Mouse (Mus musculus) embryo, embryonic 11 days (tissue): ENCODE data around the gene Ptpre.
A peak's percentile ranks its signal among the peaks of the same experiment; 100 is the strongest.
"Not testable (repeated sequence)": the region's sequence is repeated elsewhere in the genome, so short reads cannot be mapped to it uniquely, and the experiment has no call there.

Experiments used
- DNase-seq: peaks from one replicate; pipeline ENCODE4 v3.0.0-alpha.2; 2015

Gene Ptpre

GRCm38 (mm10) chr7:135535908-135536307 lies 1.4 kb upstream of the Ptpre start:
- DNase-seq: no peak

GRCm38 (mm10) chr7:135537948-135538741 lies 864 bp downstream of the Ptpre start:
- DNase-seq: peak; percentile 38

GRCm38 (mm10) chr7:135539429-135539828 lies 2.1 kb downstream of the Ptpre start:
- no peak for DNase-seq

GRCm38 (mm10) chr7:135542235-135542634 lies 5.0 kb downstream of the Ptpre start:
- no peak for DNase-seq

- DNase-seq: no peak
Measured at GRCm38 (mm10) chr7:135543033-135543432, 5.8 kb downstream of the Ptpre start.

- no peak for DNase-seq
Measured at GRCm38 (mm10) chr7:135544321-135544720, 7.0 kb downstream of the Ptpre start.

- DNase-seq: no peak
Measured at GRCm38 (mm10) chr7:135545957-135546356, 8.7 kb downstream of the Ptpre start.

- DNase-seq: no peak
Measured at GRCm38 (mm10) chr7:135546530-135546929, 9.2 kb downstream of the Ptpre start.

GRCm38 (mm10) chr7:135548434-135548833 lies 11.2 kb downstream of the Ptpre start:
- peak; percentile 47 for DNase-seq

- no peak for DNase-seq
Measured at GRCm38 (mm10) chr7:135551547-135551946, 14.3 kb downstream of the Ptpre start.

GRCm38 (mm10) chr7:135553550-135553949 lies 16.3 kb downstream of the Ptpre start:
- no peak for DNase-seq

GRCm38 (mm10) chr7:135556663-135557402 lies 19.6 kb downstream of the Ptpre start:
- no peak for DNase-seq

- DNase-seq: no peak
Measured at GRCm38 (mm10) chr7:135560280-135560679, 23.0 kb downstream of the Ptpre start.

GRCm38 (mm10) chr7:135564022-135564421 lies 26.7 kb downstream of the Ptpre start:
- DNase-seq: no peak

GRCm38 (mm10) chr7:135566013-135566412 lies 28.7 kb downstream of the Ptpre start:
- DNase-seq: no peak

GRCm38 (mm10) chr7:135567582-135567981 lies 30.3 kb downstream of the Ptpre start:
- no peak for DNase-seq

- DNase-seq: no peak
Measured at GRCm38 (mm10) chr7:135568550-135568949, 31.3 kb downstream of the Ptpre start.

GRCm38 (mm10) chr7:135571392-135571791 lies 34.1 kb downstream of the Ptpre start:
- DNase-seq: no peak

GRCm38 (mm10) chr7:135571951-135572559 lies 34.8 kb downstream of the Ptpre start:
- DNase-seq: peak; percentile 40

- DNase-seq: not testable (repeated sequence)
Measured at GRCm38 (mm10) chr7:135575319-135576069, 38.2 kb downstream of the Ptpre start.

GRCm38 (mm10) chr7:135576329-135576728 lies 39.0 kb downstream of the Ptpre start:
- no peak for DNase-seq

GRCm38 (mm10) chr7:135578715-135579325 lies 41.5 kb downstream of the Ptpre start:
- no peak for DNase-seq
